Mouse (Mus musculus) heart, embryonic 14.5 days (tissue): Measurements from ENCODE around the gene Pla2g4a. TPM values are rescaled to one million over a fixed set of nuclear protein-coding genes. Genes with fewer than 3 reads are reported as not detected.
"Not testable (repeated sequence)": the region's sequence is repeated elsewhere in the genome, so short reads cannot be mapped to it uniquely, and the experiment has no call there.

Experiments used
- ATAC-seq: fragments of 200-750 bp; cut with Nextera tagmentation; 2 replicates; pipeline ENCODE4 v1.8.0; 2017; ENCODE audit warnings: low read depth, moderate TSS enrichment; ENCODE audit not compliant: insufficient number of reproducible peaks, insufficient read depth, low FRiP score
- H3K27ac ChIP-seq, 2 experiments: fragments of 200-500 bp in 1 of 2; fragments of 300-500 bp in 1 of 2; sonication (generic) in 1 of 2; replicated peaks in 1 of 2; 2 replicates each; pipeline ENCODE4 v1.5.1; 2012 to 2014; ENCODE audit warnings: low read depth in 2 of 2, low read length in 2 of 2, control low read depth in 1 of 2, mild to moderate bottlenecking in 1 of 2, mixed read lengths in 1 of 2; ENCODE audit not compliant: control insufficient read depth in 1 of 2, insufficient read depth in 1 of 2
- H3K27me3 ChIP-seq: fragments of 300-500 bp; sonication (generic); 2 replicates; pipeline ENCODE4 v1.6.1; 2014; ENCODE audit warnings: mild to moderate bottlenecking, low read length, control low read depth; ENCODE audit not compliant: control insufficient read depth, insufficient read depth
- H3K36me3 ChIP-seq: fragments of 300-500 bp; sonication (generic); 2 replicates; pipeline ENCODE4 v1.6.1; 2014; ENCODE audit warnings: mild to moderate bottlenecking, control low read depth, low read length, mixed read lengths; ENCODE audit not compliant: control insufficient read depth, insufficient read depth
- H3K4me1 ChIP-seq, 2 experiments: fragments of 200-500 bp in 1 of 2; fragments of 300-500 bp in 1 of 2; sonication (generic) in 1 of 2; 2 replicates each; pipeline ENCODE4 v1.6.1; 2012 to 2014; ENCODE audit warnings: low read length in 2 of 2, control low read depth in 1 of 2, mixed read lengths in 1 of 2; ENCODE audit not compliant: control insufficient read depth in 2 of 2, insufficient read depth in 2 of 2
- H3K4me2 ChIP-seq: fragments of 300-500 bp; sonication (generic); 2 replicates; pipeline ENCODE4 v1.6.1; 2014; ENCODE audit warnings: mild to moderate bottlenecking, low read length
- H3K4me3 ChIP-seq, 2 experiments: fragments of 200-500 bp in 1 of 2; fragments of 300-500 bp in 1 of 2; sonication (generic) in 1 of 2; 2 replicates each; pipeline ENCODE4 v1.5.1; 2012 to 2014; ENCODE audit warnings: low read length in 2 of 2, mild to moderate bottlenecking in 2 of 2, control low read depth in 1 of 2, low read depth in 1 of 2, moderate library complexity in 1 of 2; ENCODE audit not compliant: control insufficient read depth in 1 of 2, insufficient read depth in 1 of 2
- H3K9ac ChIP-seq: fragments of 300-500 bp; sonication (generic); 2 replicates; pipeline ENCODE4 v1.6.1; 2014; ENCODE audit warnings: mild to moderate bottlenecking, low read length
- H3K9me3 ChIP-seq: fragments of 300-500 bp; sonication (generic); 2 replicates; pipeline ENCODE4 v1.6.1; 2016; ENCODE audit warnings: low read length, control low read depth; ENCODE audit not compliant: control insufficient read depth
- WGBS: fragments of 180-500 bp; shearing (Covaris S2); extraction: QIAGEN DNeasy Blood & Tissue Kit; methylation state at CpG from one replicate; pipeline ENCODE4 v1.1.7; 2014; 5-methylcytosine and 5-hydroxymethylcytosine counted together
- polyA plus RNA-seq: library from polyadenylated mRNA; unstranded; fragments of >200 nt; fragmentation: Nextera tagmentation; extraction: Ambion mirVana; gene quantifications from 2 replicates; pipeline ENCODE4 v1.2.1, GENCODE M21; 2014

The Pla2g4a gene
- polyA plus RNA-seq, 1 experiment from 2014 or later = 4.8 TPM

- Histone ChIP-seq H3K4me1 (no peaks in the 10 kb centered on the region), H3K27me3 (no peaks in the 10 kb centered on the region), H3K27ac (no peak overlapping the region)
Measured at GRCm38 (mm10) chr1:149929140-149929539, 31.9 kb downstream of the Pla2g4a start.

GRCm38 (mm10) chr1:149923737-149924136, 37.4 kb downstream of the Pla2g4a start:
- not testable (repeated sequence) for H3K27ac ChIP-seq, H3K9me3 ChIP-seq, H3K9ac ChIP-seq, H3K4me2 ChIP-seq, ATAC-seq, H3K4me3 ChIP-seq, H3K36me3 ChIP-seq, H3K27me3 ChIP-seq, H3K4me1 ChIP-seq
- 72% methylated on average over 1 of the region's 1 CpGs for WGBS

More at GRCm38 (mm10) chr1:149929140-149929539, 31.9 kb downstream of the Pla2g4a start:
- WGBS = 65% methylated on average over 5 of the region's 5 CpGs
- no peak overlapping the region for H3K4me2 ChIP-seq
- no peak overlapping the region for H3K4me3 ChIP-seq
- H3K36me3 ChIP-seq = no peaks in the 10 kb centered on the region
- no peaks in the 10 kb centered on the region for H3K9me3 ChIP-seq
- ATAC-seq = no peak
- H3K9ac ChIP-seq = no peak overlapping the region

- 56% methylated on average over 1 of the region's 1 CpGs for WGBS
- no peaks in the 10 kb centered on the region for H3K4me1 ChIP-seq
- H3K4me2 ChIP-seq = no peak overlapping the region
- ATAC-seq = no peak
- no peaks in the 10 kb centered on the region for H3K9me3 ChIP-seq
- H3K9ac ChIP-seq = no peak overlapping the region
- H3K27ac ChIP-seq = no peak overlapping the region
- H3K27me3 ChIP-seq = no peaks in the 10 kb centered on the region
- H3K36me3 ChIP-seq = no peaks in the 10 kb centered on the region
- H3K4me3 ChIP-seq = no peak overlapping the region
Measured at GRCm38 (mm10) chr1:149922219-149922618, 38.9 kb downstream of the Pla2g4a start.

- WGBS = 81% methylated on average over 5 of the region's 5 CpGs
- no peak overlapping the region for H3K4me2 ChIP-seq
- no peaks in the 10 kb centered on the region for H3K4me1 ChIP-seq
- H3K9me3 ChIP-seq = no peaks in the 10 kb centered on the region
- no peak for ATAC-seq
- no peaks in the 10 kb centered on the region for H3K27me3 ChIP-seq
- no peak overlapping the region for H3K9ac ChIP-seq
- no peak overlapping the region for H3K4me3 ChIP-seq
- H3K36me3 ChIP-seq = no peaks in the 10 kb centered on the region
- H3K27ac ChIP-seq = no peak overlapping the region
Measured at GRCm38 (mm10) chr1:149921325-149921724, 39.8 kb downstream of the Pla2g4a start.

- H3K27ac ChIP-seq = no peak overlapping the region
- 66% methylated on average over 7 of the region's 7 CpGs for WGBS
Measured at GRCm38 (mm10) chr1:149919301-149919700, 41.8 kb downstream of the Pla2g4a start.

GRCm38 (mm10) chr1:149912984-149913383, 48.1 kb downstream of the Pla2g4a start:
- no peak for ATAC-seq
- Histone ChIP-seq H3K4me3 (no peak overlapping the region), H3K27ac (no peak overlapping the region), H3K9ac (no peak overlapping the region), H3K4me1 (no peaks in the 10 kb centered on the region), H3K36me3 (no peaks in the 10 kb centered on the region), H3K27me3 (no peaks in the 10 kb centered on the region), H3K4me2 (no peak overlapping the region), H3K9me3 (no peaks in the 10 kb centered on the region)
- 57% methylated on average over 4 of the region's 4 CpGs for WGBS

More at GRCm38 (mm10) chr1:149919301-149919700, 41.8 kb downstream of the Pla2g4a start:
- no peak for ATAC-seq
- H3K9me3 ChIP-seq = no peaks in the 10 kb centered on the region
- no peaks in the 10 kb centered on the region for H3K36me3 ChIP-seq
- H3K4me3 ChIP-seq = no peak overlapping the region
- H3K4me2 ChIP-seq = no peak overlapping the region
- H3K9ac ChIP-seq = no peak overlapping the region
- H3K27me3 ChIP-seq = no peaks in the 10 kb centered on the region
- H3K4me1 ChIP-seq = no peaks in the 10 kb centered on the region

- H3K27me3 ChIP-seq = no peaks in the 10 kb centered on the region
- H3K4me2 ChIP-seq = no peak overlapping the region
- no peak overlapping the region for H3K27ac ChIP-seq
- no peak for ATAC-seq
- no peak overlapping the region for H3K4me3 ChIP-seq
- 79% methylated on average over 4 of the region's 4 CpGs for WGBS
- H3K4me1 ChIP-seq = no peaks in the 10 kb centered on the region
- H3K9ac ChIP-seq = no peak overlapping the region
- no peaks in the 10 kb centered on the region for H3K36me3 ChIP-seq
- H3K9me3 ChIP-seq = no peaks in the 10 kb centered on the region
Measured at GRCm38 (mm10) chr1:149911050-149911449, 50.0 kb downstream of the Pla2g4a start.

- no peak overlapping the region for H3K4me2 ChIP-seq
- H3K4me1 ChIP-seq = no peaks in the 10 kb centered on the region
- H3K36me3 ChIP-seq = no peaks in the 10 kb centered on the region
- no peak overlapping the region for H3K9ac ChIP-seq
- H3K27ac ChIP-seq = no peak overlapping the region
- H3K4me3 ChIP-seq = no peak overlapping the region
- H3K9me3 ChIP-seq = no peaks in the 10 kb centered on the region
- 79% methylated on average over 4 of the region's 4 CpGs for WGBS
- no peaks in the 10 kb centered on the region for H3K27me3 ChIP-seq
- ATAC-seq = no peak
Measured at GRCm38 (mm10) chr1:149898001-149898625, 63.0 kb downstream of the Pla2g4a start.
